Mouse (Mus musculus) right cerebral cortex, adult 2 months (tissue): ENCODE results near the gene Sun5.

Experiments used
- DNase-seq, 2 experiments: peaks; one replicate each; pipeline ENCODE4 v3.0.0; 2021 to 2022; ENCODE audit warnings: low spot score in 2 of 2

Sun5 gene

DNA sequence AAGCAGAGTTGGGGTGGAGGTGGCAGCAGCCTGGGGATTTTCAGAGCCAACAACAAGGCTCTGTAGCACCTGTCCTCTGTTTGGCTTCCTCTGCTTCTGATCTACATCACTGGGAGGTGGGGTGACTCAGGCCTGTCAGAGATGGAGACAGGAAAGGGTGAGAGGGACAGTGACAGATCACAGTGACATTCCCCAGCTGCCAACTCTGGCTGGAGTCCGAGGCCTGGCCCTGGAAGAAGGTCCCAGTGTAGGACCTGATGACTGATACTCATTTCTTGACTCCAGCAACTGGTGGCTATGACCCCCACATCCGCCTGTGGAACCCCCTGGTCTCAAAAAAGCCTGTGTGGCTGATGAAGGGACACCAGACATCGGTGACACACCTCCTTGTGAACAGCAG is 61.0 kb downstream of the Sun5 start:
- no peak for DNase-seq

DNA sequence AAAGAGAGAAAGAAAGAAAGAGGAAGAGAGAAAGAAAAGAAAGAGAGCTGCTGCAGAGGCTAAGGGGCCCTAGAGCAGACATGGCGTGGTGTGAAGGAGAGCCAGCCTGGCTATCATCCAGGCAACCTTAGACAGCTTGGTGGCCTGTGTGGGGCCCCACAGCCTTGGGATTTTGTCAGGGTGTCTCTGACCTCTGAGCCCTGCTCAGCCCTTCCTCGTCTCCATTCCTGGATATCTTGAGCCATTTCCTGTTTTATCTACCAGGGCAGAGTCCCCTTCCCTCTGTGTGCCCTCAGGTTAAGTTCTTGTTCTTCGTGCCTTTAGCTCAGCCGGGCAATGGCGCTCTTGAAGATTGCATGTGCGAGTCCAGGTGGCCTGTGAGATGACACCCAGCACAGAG is 62.0 kb downstream of the Sun5 start:
- no peak for DNase-seq

DNA sequence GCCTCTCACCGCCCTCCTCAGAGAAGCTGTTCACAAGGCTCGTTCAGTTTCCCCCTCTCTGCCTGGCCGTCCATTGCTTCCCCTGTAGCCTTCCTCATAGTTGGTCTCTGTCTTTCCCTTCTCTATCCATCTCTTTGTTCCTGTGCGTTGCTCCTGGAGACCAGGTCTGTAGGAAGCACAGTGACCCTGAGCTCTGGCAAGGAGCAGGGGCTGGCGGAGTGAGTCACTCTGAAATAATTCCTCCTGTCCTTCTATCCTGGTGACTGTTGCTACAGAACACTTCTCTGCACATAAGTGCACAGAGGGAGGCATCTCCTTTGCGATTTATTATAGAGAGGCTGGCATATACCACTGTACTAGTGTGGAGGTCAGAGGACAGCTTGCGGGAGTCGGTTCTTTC is 62.7 kb downstream of the Sun5 start:
- no peak for DNase-seq

DNA sequence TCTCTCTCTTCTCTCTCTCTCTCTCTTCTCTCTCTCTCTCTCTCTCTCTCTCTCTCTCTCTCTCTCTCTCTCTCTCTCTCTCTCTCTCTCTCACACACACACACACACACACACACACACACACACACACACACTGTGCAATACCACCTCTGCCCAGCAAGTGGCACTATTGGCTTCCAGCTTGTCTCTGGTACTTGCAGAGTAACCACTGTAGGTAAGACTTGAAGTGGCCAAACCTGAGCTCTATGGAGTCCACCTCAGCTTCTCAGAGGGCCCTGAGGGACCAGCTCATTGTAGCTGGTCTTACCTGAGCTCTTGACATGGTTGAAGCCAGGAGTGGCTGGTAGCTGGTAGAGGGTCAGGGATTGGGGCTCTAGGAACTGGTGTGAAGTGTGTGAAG is 63.4 kb downstream of the Sun5 start:
- peak; percentile 70 to 78 for DNase-seq
